Mouse (Mus musculus): ENCODE measurements around the gene Meaf6.

DNA sequence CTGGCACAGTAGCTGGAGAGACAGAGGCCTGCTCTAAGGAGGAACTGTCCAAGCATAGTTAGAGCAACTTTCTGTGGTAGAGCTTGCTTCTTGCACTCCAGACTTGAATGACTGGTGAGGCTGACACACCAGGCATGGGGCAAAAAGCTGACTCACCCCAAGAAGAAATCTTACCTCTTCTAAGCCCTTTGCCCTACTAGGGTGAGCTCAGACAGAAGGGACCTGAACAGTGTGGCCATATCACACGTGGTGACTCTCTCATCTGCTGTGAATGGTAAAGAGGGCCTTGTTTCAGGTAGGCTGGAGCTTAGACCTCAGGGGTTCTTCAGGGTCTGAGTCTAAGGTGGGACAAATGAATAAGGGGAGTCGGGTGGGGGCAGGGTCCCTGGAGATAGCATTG is 73.1 kb downstream of the Meaf6 start:
- TF ChIP-seq CTCF (IDR thresholded peaks at IDR 0.05; ENCODE audit: low read depth, low read length) (no peak), EP300 (IDR thresholded peaks at IDR 0.05; ENCODE audit: insufficient read depth, low read depth, low read length) (no peak)

Measured in ES-Bruce4 (cell line).